Mouse (Mus musculus) forebrain, embryonic 12.5 days (tissue): ENCODE data around the gene Rspo4. TPM values are rescaled to one million over a fixed set of nuclear protein-coding genes. Genes with fewer than 3 reads are reported as not detected.
A peak's percentile ranks its signal among the peaks of the same experiment; 100 is the strongest.

ENCODE experiments used
- ATAC-seq: fragments of 200-750 bp; cut with Nextera tagmentation; 2 replicates; pipeline ENCODE4 v1.8.0; 2017; ENCODE audit warnings: moderate TSS enrichment; ENCODE audit not compliant: low FRiP score
- H3K27ac ChIP-seq: fragments of 300-500 bp; sonication (generic); 2 replicates; pipeline ENCODE4 v1.5.1; 2016; ENCODE audit warnings: mild to moderate bottlenecking
- H3K27me3 ChIP-seq: fragments of 300-500 bp; sonication (generic); 2 replicates; pipeline ENCODE4 v1.6.1; 2016; ENCODE audit warnings: mild to moderate bottlenecking
- H3K36me3 ChIP-seq: fragments of 300-500 bp; sonication (generic); replicated peaks from 2 replicates; pipeline ENCODE4 v1.6.1; 2016; ENCODE audit warnings: mild to moderate bottlenecking
- H3K4me1 ChIP-seq: fragments of 300-500 bp; sonication (generic); 2 replicates; pipeline ENCODE4 v1.6.1; 2016
- H3K4me2 ChIP-seq: fragments of 300-500 bp; sonication (generic); 2 replicates; pipeline ENCODE4 v1.6.1; 2016; ENCODE audit warnings: mild to moderate bottlenecking, moderate library complexity
- H3K4me3 ChIP-seq: fragments of 300-500 bp; sonication (generic); replicated peaks from 2 replicates; pipeline ENCODE4 v1.5.1; 2016; ENCODE audit warnings: mild to moderate bottlenecking
- H3K9ac ChIP-seq: fragments of 300-500 bp; sonication (generic); 2 replicates; pipeline ENCODE4 v1.6.1; 2016; ENCODE audit warnings: mild to moderate bottlenecking
- H3K9me3 ChIP-seq: fragments of 300-500 bp; sonication (generic); 2 replicates; pipeline ENCODE4 v1.6.1; 2016
- WGBS: fragments of 180-500 bp; shearing (Covaris S2); methylation state at CpG from one replicate; pipeline ENCODE4 v1.1.7; 2016; 5-methylcytosine and 5-hydroxymethylcytosine counted together
- polyA plus RNA-seq: library from polyadenylated mRNA; unstranded; fragments of >200 nt; fragmentation: Nextera tagmentation; extraction: Ambion mirVana; gene quantifications from 2 replicates; pipeline ENCODE4 v1.2.1, GENCODE M21; 2016

Gene Rspo4
- polyA plus RNA-seq, result 0.10 TPM in 1 of 2 replicates, not detected in the other

DNA sequence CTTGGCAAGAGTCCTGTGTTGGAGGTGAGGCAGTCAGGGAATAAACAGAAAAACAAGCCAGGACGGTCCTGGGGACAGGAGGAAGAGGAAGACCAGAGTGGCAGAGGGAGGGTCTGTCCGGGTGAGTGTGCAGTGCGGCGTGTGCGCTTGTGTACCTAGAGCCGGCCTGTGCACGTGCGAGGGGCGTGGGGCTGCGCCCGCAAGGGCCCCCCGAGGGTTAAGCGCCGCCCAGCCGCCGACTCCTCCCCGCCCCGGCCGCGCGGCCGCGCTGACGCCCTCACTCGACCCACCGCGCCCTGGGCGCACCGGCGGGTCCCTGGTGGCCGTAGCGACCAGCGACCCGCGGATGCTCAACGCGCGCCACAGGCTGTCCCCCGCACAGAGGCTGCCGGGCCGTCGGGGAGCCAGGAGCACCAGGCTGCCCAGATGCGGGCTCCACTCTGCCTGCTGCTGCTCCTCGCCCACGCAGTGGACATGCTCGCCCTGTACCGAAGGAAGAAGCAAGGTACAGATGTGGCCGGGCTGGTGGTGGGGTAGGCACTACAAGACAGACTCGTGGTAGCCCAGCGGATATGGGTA, at the start of gene Rspo4:
Rspo4 (plus strand) TSS at position 280 of the 579 bp plus-strand sequence.
- WGBS, result 3% methylated on average over 27 of the region's 50 CpGs
- ATAC-seq, result peak; percentile 57; the same call in 1 of the 2 replicates
- H3K27ac ChIP-seq, result no peak within 1 kb of the TSS

DNA sequence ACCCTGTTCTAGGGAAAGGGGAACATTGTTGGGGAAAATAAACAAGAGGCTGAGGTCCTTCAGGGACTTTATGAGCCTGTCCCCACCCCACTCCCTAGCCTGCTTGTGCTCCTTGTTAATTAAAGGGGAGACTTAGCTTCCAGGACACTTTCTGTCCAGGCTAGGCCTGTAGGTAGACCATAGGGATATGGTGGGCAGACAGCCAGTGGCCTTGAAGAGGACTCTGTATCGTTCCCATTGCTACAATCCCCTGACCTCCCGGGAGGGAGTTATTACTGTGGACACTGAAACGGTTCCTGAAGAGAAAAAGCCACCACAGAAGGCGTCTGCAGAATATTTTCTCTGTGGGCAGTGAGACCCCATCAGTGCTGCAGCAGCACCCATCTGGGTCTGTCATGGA, 27.1 kb upstream of the Rspo4 start:
- H3K27me3 ChIP-seq, result no peaks in the 10 kb centered on the region
- WGBS, result 79% methylated on average over 4 of the region's 4 CpGs
- H3K36me3 ChIP-seq, result no peaks in the 10 kb centered on the region
- H3K9ac ChIP-seq, result no peak overlapping the region
- no peaks in the 10 kb centered on the region for H3K4me1 ChIP-seq
- H3K4me2 ChIP-seq, result no peak overlapping the region
- no peak for ATAC-seq
- no peak overlapping the region for H3K4me3 ChIP-seq
- no peak overlapping the region for H3K27ac ChIP-seq
- no peaks in the 10 kb centered on the region for H3K9me3 ChIP-seq

More for the DNA sequence above, at the start of gene Rspo4:
- peak within 1 kb of the TSS; percentile 17 for H3K9ac ChIP-seq
- peak within 1 kb of the TSS; percentile 41 for H3K4me3 ChIP-seq
- H3K36me3 ChIP-seq, result no peaks in the 10 kb centered on the region
- H3K4me2 ChIP-seq, result peak within 1 kb of the TSS; percentile 61
- H3K4me1 ChIP-seq, result peaks cover 11% of the 10 kb centered on the region; the same call in 1 of the 2 replicates
- no peaks in the 10 kb centered on the region for H3K9me3 ChIP-seq
- H3K27me3 ChIP-seq, result peaks cover 54% of the 10 kb centered on the region

DNA sequence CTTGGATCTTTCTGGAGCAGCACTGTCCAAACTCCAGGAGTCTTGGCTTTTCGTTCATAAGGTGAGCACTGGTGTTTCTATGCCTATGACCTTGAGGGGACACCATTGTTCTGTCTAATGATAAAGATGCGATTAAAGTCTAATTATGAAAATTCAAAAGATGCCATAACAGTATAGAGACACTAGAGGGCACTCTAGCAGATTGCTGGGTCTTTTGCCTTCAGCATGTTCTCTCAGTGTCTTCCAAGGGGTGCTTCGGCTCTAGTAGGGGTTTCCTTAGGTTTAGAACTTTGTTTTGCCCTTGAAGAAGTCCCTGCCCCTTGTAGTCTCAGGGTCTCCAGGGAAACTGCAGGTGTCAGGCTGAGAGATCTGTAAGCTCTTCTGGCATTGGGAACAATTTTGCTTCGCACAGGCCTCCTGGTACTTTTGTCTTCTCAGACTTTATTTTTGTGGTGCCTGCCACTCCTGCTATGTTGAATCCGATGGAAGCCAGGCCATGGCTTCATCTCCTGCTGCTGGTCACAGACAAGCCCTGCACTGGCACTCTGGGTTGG, 19.6 kb downstream of the Rspo4 start:
- Histone ChIP-seq H3K9me3 (no peaks in the 10 kb centered on the region), H3K27ac (no peak overlapping the region)
- no peak for ATAC-seq

DNA sequence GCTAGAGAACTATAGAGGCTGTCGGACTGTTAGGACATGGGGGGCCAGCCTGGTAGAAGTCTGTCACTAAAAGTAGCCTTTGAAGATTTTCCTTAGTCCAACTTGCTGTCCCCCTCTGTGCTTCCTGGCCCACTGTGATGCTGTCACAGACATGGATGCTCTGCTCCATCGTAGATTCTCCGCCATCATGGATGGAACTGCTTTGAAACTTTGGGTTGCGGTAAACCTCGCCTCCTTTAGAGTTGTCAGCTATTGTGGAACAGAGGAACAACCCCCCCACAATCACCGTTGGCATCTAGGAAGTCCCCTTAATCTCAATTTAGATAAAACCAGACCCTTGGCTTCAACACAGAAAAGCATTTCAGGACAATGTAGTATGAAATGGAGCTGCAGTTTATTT, 22.2 kb downstream of the Rspo4 start:
- WGBS, result 87% methylated on average over 6 of the region's 6 CpGs

More for the DNA sequence above, 19.6 kb downstream of the Rspo4 start:
- no peaks in the 10 kb centered on the region for H3K36me3 ChIP-seq
- H3K27me3 ChIP-seq, result no peaks in the 10 kb centered on the region
- H3K4me2 ChIP-seq, result no peak overlapping the region
- WGBS, result 52% methylated on average over 5 of the region's 5 CpGs
- no peak overlapping the region for H3K9ac ChIP-seq
- H3K4me3 ChIP-seq, result no peak overlapping the region
- H3K4me1 ChIP-seq, result peaks cover 7% of the 10 kb centered on the region

DNA sequence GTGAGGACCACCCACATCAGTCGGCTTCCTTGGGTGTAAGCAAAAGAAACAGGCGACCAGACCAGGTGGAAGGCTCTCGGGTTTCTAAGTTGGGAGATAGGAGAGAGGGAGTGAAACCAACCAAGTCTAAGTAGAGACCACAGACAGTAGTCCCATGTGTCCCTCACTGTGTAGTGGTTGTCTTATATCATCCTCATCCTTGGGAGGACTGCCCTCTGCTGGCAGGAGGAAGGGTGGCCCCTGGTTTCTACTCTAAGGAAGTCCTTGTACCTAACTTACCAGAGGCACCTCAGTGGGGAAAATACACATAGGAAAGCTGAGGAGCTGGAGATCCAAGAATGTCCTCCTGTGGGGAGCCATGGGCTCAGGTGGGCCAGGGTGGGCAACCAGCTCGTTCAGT, 23.8 kb downstream of the Rspo4 start:
- 43% methylated on average over 4 of the region's 4 CpGs for WGBS
- no peak overlapping the region for H3K4me3 ChIP-seq
- ATAC-seq, result peak; percentile 66

More for the DNA sequence above, 22.2 kb downstream of the Rspo4 start:
- H3K9ac ChIP-seq, result no peak overlapping the region
- no peaks in the 10 kb centered on the region for H3K27me3 ChIP-seq
- no peak for ATAC-seq
- H3K27ac ChIP-seq, result no peak overlapping the region
- H3K4me2 ChIP-seq, result no peak overlapping the region
- no peaks in the 10 kb centered on the region for H3K9me3 ChIP-seq
- H3K4me3 ChIP-seq, result no peak overlapping the region
- H3K4me1 ChIP-seq, result peaks cover 7% of the 10 kb centered on the region
- no peaks in the 10 kb centered on the region for H3K36me3 ChIP-seq

DNA sequence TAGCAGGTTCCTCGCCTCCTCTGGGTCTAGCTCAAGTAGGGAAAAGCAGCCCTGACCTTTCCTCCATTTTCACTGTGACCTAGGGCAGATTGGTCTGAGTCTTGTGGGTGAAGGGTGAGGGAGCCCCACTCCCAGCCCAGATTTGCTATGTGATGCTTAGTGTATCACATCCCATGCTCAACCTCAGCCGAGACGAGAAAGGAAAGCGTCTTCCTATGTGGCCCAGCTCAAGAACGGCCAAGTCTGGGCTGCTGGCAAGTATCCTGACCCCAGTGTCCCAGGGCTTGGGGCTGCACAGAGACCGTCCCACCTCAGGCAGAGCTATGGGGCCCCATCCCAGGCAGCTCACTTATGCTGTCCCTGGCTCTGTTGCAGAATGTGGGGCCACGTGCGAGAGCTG, 25.5 kb downstream of the Rspo4 start:
- Histone ChIP-seq H3K27ac (no peak overlapping the region), H3K9me3 (no peaks in the 10 kb centered on the region), H3K27me3 (no peaks in the 10 kb centered on the region), H3K4me3 (no peak overlapping the region), H3K9ac (no peak overlapping the region), H3K4me2 (no peak overlapping the region), H3K36me3 (no peaks in the 10 kb centered on the region), H3K4me1 (no peaks in the 10 kb centered on the region)
- no peak for ATAC-seq
- 88% methylated on average over 8 of the region's 8 CpGs for WGBS

More for the DNA sequence above, 23.8 kb downstream of the Rspo4 start:
- no peaks in the 10 kb centered on the region for H3K36me3 ChIP-seq
- H3K9ac ChIP-seq, result no peak overlapping the region
- H3K9me3 ChIP-seq, result no peaks in the 10 kb centered on the region
- H3K27ac ChIP-seq, result no peak overlapping the region
- H3K27me3 ChIP-seq, result no peaks in the 10 kb centered on the region
- no peak overlapping the region for H3K4me2 ChIP-seq
- H3K4me1 ChIP-seq, result peaks cover 7% of the 10 kb centered on the region

DNA sequence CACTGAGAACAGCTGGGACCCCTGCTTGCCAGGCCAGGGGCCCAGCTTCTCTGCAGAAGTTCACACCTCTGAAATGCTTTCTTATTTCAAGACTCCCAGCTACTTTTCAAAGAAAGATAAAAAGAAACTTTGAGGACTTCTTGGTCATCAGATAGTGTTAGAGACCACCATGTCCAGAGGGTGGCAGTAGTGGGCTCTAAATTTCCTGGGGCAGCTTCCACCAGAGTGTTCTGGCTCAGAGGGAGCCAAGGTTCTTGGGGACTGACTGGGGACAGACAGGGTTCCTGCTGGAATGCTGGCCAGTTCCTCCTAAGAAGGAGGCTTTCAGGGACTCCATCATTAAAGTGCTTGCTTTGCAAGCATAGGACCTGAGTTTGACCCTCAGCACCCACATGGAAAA, 31.8 kb downstream of the Rspo4 start:
- H3K4me2 ChIP-seq, result no peak overlapping the region
- H3K4me3 ChIP-seq, result no peak overlapping the region
- no peaks in the 10 kb centered on the region for H3K4me1 ChIP-seq
- H3K27ac ChIP-seq, result no peak overlapping the region
- no peak for ATAC-seq
- peaks cover 7% of the 10 kb centered on the region; the same call in 1 of the 2 replicates for H3K27me3 ChIP-seq
- no peaks in the 10 kb centered on the region for H3K36me3 ChIP-seq
- no peak overlapping the region for H3K9ac ChIP-seq
- H3K9me3 ChIP-seq, result no peaks in the 10 kb centered on the region

DNA sequence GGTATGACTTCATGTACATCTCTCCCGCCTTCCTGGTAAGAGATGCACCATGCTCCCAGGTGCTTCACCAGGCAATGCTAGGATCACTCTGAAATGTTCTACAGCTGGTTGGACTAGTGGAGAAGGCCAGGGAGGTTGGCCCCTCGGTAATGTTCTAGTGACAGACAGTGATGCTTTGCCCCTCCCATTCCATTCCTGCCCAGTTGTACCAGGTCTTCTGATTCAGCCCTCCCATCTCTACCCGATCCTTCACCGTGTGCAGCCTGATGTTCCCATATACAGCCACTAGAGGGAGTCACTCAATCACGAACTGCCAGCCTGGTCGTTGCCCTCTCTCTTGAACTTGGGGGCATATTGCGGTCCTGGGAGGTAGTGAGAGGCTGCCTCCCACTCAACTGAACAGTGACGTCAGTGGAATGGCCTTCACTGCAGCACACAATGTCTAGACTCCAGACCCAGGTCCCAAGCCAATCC, 33.3 kb downstream of the Rspo4 start:
- WGBS, result 17% methylated on average over 8 of the region's 8 CpGs

DNA sequence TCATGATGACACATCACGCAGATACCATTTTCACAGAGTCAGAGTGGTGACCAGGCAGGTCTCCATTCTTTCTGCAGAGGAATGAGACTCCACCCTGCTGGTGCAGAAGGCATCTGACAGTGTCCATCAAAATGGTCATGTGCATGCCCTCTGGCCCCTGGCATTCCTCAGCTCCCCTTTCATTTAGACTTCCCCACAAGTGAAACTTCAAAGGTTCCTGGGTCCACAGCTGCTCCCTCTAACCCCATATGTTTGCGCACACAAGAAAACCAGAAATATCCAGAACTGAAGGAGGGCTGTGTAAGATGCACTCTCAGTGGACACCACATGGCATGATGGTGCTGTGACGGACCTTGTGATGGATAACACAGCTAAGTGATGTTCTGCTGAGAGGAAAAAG, 35.9 kb downstream of the Rspo4 start:
- H3K27me3 ChIP-seq, result peaks cover 4% of the 10 kb centered on the region; the same call in 1 of the 2 replicates
- no peak overlapping the region for H3K9ac ChIP-seq
- no peak overlapping the region for H3K4me3 ChIP-seq
- H3K36me3 ChIP-seq, result no peaks in the 10 kb centered on the region
- H3K27ac ChIP-seq, result no peak overlapping the region
- 81% methylated on average over 3 of the region's 3 CpGs for WGBS
- no peak for ATAC-seq
- no peaks in the 10 kb centered on the region for H3K4me1 ChIP-seq
- H3K4me2 ChIP-seq, result no peak overlapping the region
- H3K9me3 ChIP-seq, result no peaks in the 10 kb centered on the region

More for the DNA sequence above, 33.3 kb downstream of the Rspo4 start:
- Histone ChIP-seq H3K4me3 (no peak overlapping the region), H3K36me3 (no peaks in the 10 kb centered on the region), H3K4me2 (no peak overlapping the region), H3K27ac (no peak overlapping the region), H3K9ac (no peak overlapping the region), H3K9me3 (no peaks in the 10 kb centered on the region), H3K27me3 (peaks cover 7% of the 10 kb centered on the region; the same call in 1 of the 2 replicates), H3K4me1 (no peaks in the 10 kb centered on the region)
- ATAC-seq, result peak; percentile 75

DNA sequence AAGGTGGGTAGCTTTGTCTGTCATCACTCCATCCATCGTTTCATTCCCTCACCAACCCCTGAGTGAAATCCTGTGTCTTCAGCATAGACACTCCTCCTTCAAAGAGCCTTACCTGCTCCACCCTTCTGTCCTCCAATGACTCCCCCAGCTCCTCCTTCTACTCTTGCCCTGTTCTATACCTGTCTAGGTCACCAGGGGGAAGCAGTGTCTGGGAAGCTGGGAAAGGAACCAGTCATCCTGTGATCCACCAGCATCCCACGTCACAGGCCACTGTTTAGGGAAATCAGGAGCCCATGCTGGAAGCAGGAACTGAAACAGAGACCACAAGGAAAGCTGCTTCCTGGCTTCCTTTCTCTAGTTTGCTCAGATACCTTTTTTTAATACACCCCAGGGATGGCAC, 37.0 kb downstream of the Rspo4 start:
- no peaks in the 10 kb centered on the region for H3K4me1 ChIP-seq
- H3K36me3 ChIP-seq, result no peaks in the 10 kb centered on the region

DNA sequence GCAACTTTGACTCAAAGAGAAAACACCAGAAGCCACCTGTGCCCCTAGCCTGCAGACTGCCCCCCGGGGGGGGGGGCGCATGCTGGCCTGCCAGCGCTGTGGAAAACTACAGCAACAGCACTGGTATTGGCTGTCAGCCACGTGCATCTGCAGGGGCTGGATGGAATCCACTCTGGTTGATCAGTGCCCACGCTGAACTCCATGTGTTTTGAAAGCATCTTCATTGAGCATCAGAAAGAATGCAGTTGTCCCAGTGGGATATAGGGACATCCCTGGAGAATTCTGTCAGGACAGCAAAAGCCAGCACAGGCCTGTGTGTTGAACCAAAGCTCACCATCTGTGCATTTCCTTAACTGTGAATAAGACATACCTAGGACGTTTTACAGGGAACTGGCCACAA, 48.3 kb downstream of the Rspo4 start:
- H3K4me2 ChIP-seq, result no peak overlapping the region
- H3K9me3 ChIP-seq, result no peaks in the 10 kb centered on the region
- peaks cover 6% of the 10 kb centered on the region for H3K4me1 ChIP-seq
- no peak overlapping the region for H3K4me3 ChIP-seq
- H3K27me3 ChIP-seq, result no peaks in the 10 kb centered on the region
- H3K36me3 ChIP-seq, result no peaks in the 10 kb centered on the region
- no peak for ATAC-seq
- 69% methylated on average over 6 of the region's 6 CpGs for WGBS
- H3K27ac ChIP-seq, result no peak overlapping the region
- H3K9ac ChIP-seq, result no peak overlapping the region

More for the DNA sequence above, 37.0 kb downstream of the Rspo4 start:
- Histone ChIP-seq H3K9ac (no peak overlapping the region), H3K9me3 (no peaks in the 10 kb centered on the region), H3K4me2 (no peak overlapping the region), H3K27me3 (no peaks in the 10 kb centered on the region), H3K4me3 (no peak overlapping the region), H3K27ac (no peak overlapping the region)
- ATAC-seq, result no peak
- 67% methylated on average over 2 of the region's 2 CpGs for WGBS

DNA sequence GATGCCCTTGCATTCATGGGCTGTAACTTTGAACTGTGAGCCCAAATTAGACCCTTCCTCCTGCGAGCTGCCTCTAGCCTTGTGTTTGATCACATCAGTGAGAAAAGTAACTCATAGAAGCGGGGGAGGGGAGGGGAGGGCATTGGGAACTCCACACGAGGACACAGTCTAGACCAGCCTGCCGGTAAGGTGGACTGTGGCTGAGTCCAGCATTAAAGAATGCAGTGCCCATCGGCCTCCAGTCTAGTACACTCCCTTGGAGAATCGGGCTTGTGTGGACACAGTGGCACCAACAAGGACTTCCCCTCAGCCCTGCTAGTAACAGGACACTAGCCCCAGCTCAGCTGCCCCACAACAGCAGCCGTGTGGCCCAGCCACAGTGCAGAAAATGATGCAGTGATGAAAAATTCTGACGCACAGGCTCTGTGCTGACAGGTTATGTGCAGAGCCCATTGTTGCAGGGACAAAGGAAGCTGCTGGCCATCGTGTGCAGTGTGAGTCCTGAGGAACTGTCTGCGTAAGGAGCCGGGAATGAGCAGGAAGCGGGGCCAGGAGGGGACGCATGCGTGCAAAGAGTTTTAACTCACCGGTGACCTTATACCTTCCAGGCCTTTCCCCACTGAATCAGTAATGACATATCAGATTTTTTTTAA, 50.5 kb downstream of the Rspo4 start:
- 45% methylated on average over 15 of the region's 15 CpGs for WGBS
- Histone ChIP-seq H3K9ac (no peak overlapping the region), H3K4me1 (peaks cover 6% of the 10 kb centered on the region), H3K4me2 (no peak overlapping the region), H3K27me3 (no peaks in the 10 kb centered on the region), H3K27ac (no peak overlapping the region), H3K36me3 (no peaks in the 10 kb centered on the region), H3K4me3 (no peak overlapping the region), H3K9me3 (no peaks in the 10 kb centered on the region)
- ATAC-seq, result no peak; the same call in 1 of the 2 replicates
